Mouse (Mus musculus): ENCODE measurements around the gene Wdr4. TPM values are rescaled to one million over a fixed set of nuclear protein-coding genes. Genes with fewer than 3 reads are reported as not detected.
"Not testable (repeated sequence)": the region's sequence is repeated elsewhere in the genome, so short reads cannot be mapped to it uniquely, and the experiment has no call there.

The Wdr4 gene
- total RNA-seq, 2 experiments from 2014 or later = 26.3 to 28.8 TPM

- DNase-seq (ENCODE audit: low spot score in 2 of 2) = peak; percentile 73 to 78
Measured at GRCm38 (mm10) chr17:31535871-31536629, 16.3 kb upstream of the Wdr4 start.

GRCm38 (mm10) chr17:31535358-31535757, 15.6 kb upstream of the Wdr4 start:
- peak in 1 of 2 experiments; percentile 35 for DNase-seq (ENCODE audit: low spot score in 2 of 2)

GRCm38 (mm10) chr17:31532331-31532730, 12.6 kb upstream of the Wdr4 start:
- DNase-seq (ENCODE audit: low spot score in 2 of 2) = not testable (repeated sequence)

GRCm38 (mm10) chr17:31531441-31532158, 11.8 kb upstream of the Wdr4 start:
- DNase-seq (ENCODE audit: low spot score in 2 of 2) = no peak

GRCm38 (mm10) chr17:31529314-31529713, 9.5 kb upstream of the Wdr4 start:
- peak; percentile 30 to 47 for DNase-seq (ENCODE audit: low spot score in 2 of 2)

GRCm38 (mm10) chr17:31525816-31526215, 6.0 kb upstream of the Wdr4 start:
- no peak for DNase-seq (ENCODE audit: low spot score in 2 of 2)

- no peak for DNase-seq (ENCODE audit: low spot score in 2 of 2)
Measured at GRCm38 (mm10) chr17:31525114-31525513, 5.3 kb upstream of the Wdr4 start.

GRCm38 (mm10) chr17:31521948-31522347, 2.2 kb upstream of the Wdr4 start:
- no peak for DNase-seq (ENCODE audit: low spot score in 2 of 2)

GRCm38 (mm10) chr17:31520895-31521294, 1.1 kb upstream of the Wdr4 start:
- peak; percentile 41 to 60 for DNase-seq (ENCODE audit: low spot score in 2 of 2)

GRCm38 (mm10) chr17:31519344-31519945, 335 bp downstream of the Wdr4 start:
- no peak for DNase-seq (ENCODE audit: low spot score in 2 of 2)

- DNase-seq (ENCODE audit: low spot score in 2 of 2) = no peak
Measured at GRCm38 (mm10) chr17:31514696-31515095, 5.1 kb downstream of the Wdr4 start.

- DNase-seq (ENCODE audit: low spot score in 2 of 2) = no peak
Measured at GRCm38 (mm10) chr17:31512593-31512992, 7.2 kb downstream of the Wdr4 start.

GRCm38 (mm10) chr17:31511792-31512495, 7.8 kb downstream of the Wdr4 start:
- peak; percentile 86 to 90 for DNase-seq (ENCODE audit: low spot score in 2 of 2)

GRCm38 (mm10) chr17:31510944-31511343, 8.8 kb downstream of the Wdr4 start:
- no peak for DNase-seq (ENCODE audit: low spot score in 2 of 2)

GRCm38 (mm10) chr17:31506282-31506681, 13.5 kb downstream of the Wdr4 start:
- DNase-seq (ENCODE audit: low spot score in 2 of 2) = no peak

- no peak for DNase-seq (ENCODE audit: low spot score in 2 of 2)
Measured at GRCm38 (mm10) chr17:31505013-31505412, 14.8 kb downstream of the Wdr4 start.

GRCm38 (mm10) chr17:31503936-31504335, 15.8 kb downstream of the Wdr4 start:
- DNase-seq (ENCODE audit: low spot score in 2 of 2) = no peak

GRCm38 (mm10) chr17:31503337-31503736, 16.4 kb downstream of the Wdr4 start:
- DNase-seq (ENCODE audit: low spot score in 2 of 2) = no peak

- no peak for DNase-seq (ENCODE audit: low spot score in 2 of 2)
Measured at GRCm38 (mm10) chr17:31502261-31502927, 17.4 kb downstream of the Wdr4 start.

- DNase-seq (ENCODE audit: low spot score in 2 of 2) = no peak
Measured at GRCm38 (mm10) chr17:31500908-31501307, 18.9 kb downstream of the Wdr4 start.

GRCm38 (mm10) chr17:31500416-31500815, 19.4 kb downstream of the Wdr4 start:
- DNase-seq (ENCODE audit: low spot score in 2 of 2) = no peak

All from layer of hippocampus, postnatal 10 days (tissue).